Mouse (Mus musculus) small intestine, adult 2 months (tissue): ENCODE measurements at regions not wholly inside any gene's neighbourhood (a gene's known extent, or its start where the extent isn't known, plus 50 kb on each side); places are given as distances from the start of the nearest gene placed in this dataset.
"Not testable (repeated sequence)": the region's sequence is repeated elsewhere in the genome, so short reads cannot be mapped to it uniquely, and the experiment has no call there.

Experiments
- H3K27ac ChIP-seq: fragments of 200-500 bp; 2 replicates; pipeline ENCODE4 v1.5.1; 2012; ENCODE audit warnings: low read depth, low read length, control low read depth, inconsistent platforms; ENCODE audit not compliant: insufficient read depth
- H3K27me3 ChIP-seq: fragments of 200-500 bp; 2 replicates; pipeline ENCODE4 v1.6.1; 2012; ENCODE audit warnings: mild to moderate bottlenecking, moderate library complexity, low read length, inconsistent platforms; ENCODE audit not compliant: control insufficient read depth, insufficient read depth
- H3K36me3 ChIP-seq: fragments of 200-500 bp; 2 replicates; pipeline ENCODE4 v1.6.1; 2012; ENCODE audit warnings: mild to moderate bottlenecking, low read length, control low read depth, inconsistent platforms; ENCODE audit not compliant: control insufficient read depth, insufficient read depth
- H3K4me1 ChIP-seq: fragments of 200-500 bp; 2 replicates; pipeline ENCODE4 v1.6.1; 2012; ENCODE audit warnings: low read length, inconsistent platforms, mixed read lengths; ENCODE audit not compliant: control insufficient read depth, insufficient read depth, insufficient read length
- H3K4me3 ChIP-seq: fragments of 200-500 bp; 2 replicates; pipeline ENCODE4 v1.5.1; 2012; ENCODE audit warnings: low read depth, mild to moderate bottlenecking, control low read depth, inconsistent platforms, low read length, moderate library complexity
- CTCF ChIP-seq: fragments of 200-500 bp; IDR thresholded peaks from 2 replicates; pipeline ENCODE4 v1.5.1; 2012; ENCODE audit warnings: low read depth, mild to moderate bottlenecking, control low read depth, inconsistent platforms, low read length, moderate library complexity, mixed read lengths; ENCODE audit not compliant: insufficient replicate concordance, insufficient read length; ENCODE audit errors: extremely low read depth
- POLR2A ChIP-seq: fragments of 200-500 bp; IDR thresholded peaks from 2 replicates; pipeline ENCODE4 v1.6.1; 2012; ENCODE audit warnings: low read depth, mild to moderate bottlenecking, control low read depth, inconsistent platforms, low read length, moderate library complexity
- WGBS: fragments of 180-500 bp; shearing (Covaris S2); methylation state at CpG from one replicate; pipeline ENCODE4 v1.1.7; 2018; 5-methylcytosine and 5-hydroxymethylcytosine counted together

DNA sequence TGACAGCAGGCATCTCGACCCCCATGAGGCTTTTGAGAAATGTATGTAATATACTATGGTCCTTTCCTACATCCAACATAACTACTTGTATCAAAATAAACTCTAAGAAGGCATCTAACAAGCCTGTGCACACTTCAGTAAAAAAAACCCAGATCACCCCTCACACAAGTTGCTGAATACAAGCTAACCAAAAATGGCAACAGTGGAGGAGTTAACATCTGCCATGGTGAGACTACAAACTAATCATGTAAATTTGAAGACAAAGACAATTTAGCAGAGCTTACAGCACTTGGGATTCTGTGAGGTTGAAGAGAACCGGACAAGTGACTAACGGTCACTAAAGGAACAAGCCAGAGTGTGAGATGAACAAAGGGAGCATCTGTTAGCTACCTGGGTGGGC lies 380.6 kb upstream of the Ngly1 start:
- 71% methylated on average over 3 of the region's 3 CpGs for WGBS
- H3K36me3 ChIP-seq, result no peaks in the 10 kb centered on the region
- no peak overlapping the region for H3K4me3 ChIP-seq
- no peak for TF ChIP-seq CTCF
- no peak for TF ChIP-seq POLR2A
- H3K27ac ChIP-seq, result no peak overlapping the region
- H3K27me3 ChIP-seq, result no peaks in the 10 kb centered on the region
- no peaks in the 10 kb centered on the region for H3K4me1 ChIP-seq

DNA sequence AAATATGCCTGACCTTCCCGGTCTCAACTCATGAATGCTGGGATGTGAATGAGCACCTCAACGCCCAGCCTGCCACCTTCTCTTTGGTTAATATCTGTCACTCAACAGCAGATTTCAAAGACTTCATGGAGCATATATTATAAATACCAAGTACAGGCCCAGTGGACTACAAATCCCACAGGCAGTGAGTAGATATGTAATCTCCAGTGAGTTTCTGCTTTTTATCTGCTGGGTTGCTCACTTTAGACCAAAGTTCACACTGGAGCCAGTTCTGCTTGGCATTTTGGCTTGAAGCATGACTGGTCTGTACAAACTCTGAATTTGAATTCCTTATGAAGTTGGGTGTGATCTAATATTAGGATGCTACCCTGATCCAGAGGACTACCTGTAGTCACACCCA lies 377.1 kb upstream of the Ngly1 start:
- TF ChIP-seq CTCF, result no peak
- TF ChIP-seq POLR2A, result no peak
- Histone ChIP-seq H3K4me1 (no peaks in the 10 kb centered on the region), H3K27ac (no peak overlapping the region), H3K27me3 (no peaks in the 10 kb centered on the region), H3K36me3 (no peaks in the 10 kb centered on the region), H3K4me3 (no peak overlapping the region)
- WGBS, result 80% methylated on average over 2 of the region's 2 CpGs

DNA sequence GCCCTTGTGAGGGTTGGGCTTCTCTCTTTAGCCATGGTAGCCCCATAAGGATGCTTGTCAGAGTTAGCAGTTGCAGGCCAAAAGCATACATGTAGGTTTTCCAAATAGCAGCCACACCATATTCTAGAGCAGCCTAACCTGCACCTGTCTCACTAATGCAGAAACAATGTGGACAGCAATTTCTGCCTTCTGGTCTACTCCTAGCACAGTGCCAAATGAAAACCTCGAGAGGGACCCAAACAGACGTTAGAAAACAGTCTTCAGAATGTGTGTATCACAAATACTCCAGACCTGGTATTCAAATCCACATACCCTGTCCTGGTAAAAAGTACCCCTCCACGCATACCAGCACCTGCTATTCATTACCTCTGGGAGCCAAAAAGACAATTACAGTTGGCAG lies 368.9 kb upstream of the Ngly1 start:
- H3K27me3 ChIP-seq, result no peaks in the 10 kb centered on the region
- 76% methylated on average over 3 of the region's 3 CpGs for WGBS
- no peaks in the 10 kb centered on the region for H3K36me3 ChIP-seq
- no peak overlapping the region for H3K27ac ChIP-seq
- no peak overlapping the region for H3K4me3 ChIP-seq
- TF ChIP-seq POLR2A (no peak), CTCF (no peak)
- no peaks in the 10 kb centered on the region for H3K4me1 ChIP-seq

DNA sequence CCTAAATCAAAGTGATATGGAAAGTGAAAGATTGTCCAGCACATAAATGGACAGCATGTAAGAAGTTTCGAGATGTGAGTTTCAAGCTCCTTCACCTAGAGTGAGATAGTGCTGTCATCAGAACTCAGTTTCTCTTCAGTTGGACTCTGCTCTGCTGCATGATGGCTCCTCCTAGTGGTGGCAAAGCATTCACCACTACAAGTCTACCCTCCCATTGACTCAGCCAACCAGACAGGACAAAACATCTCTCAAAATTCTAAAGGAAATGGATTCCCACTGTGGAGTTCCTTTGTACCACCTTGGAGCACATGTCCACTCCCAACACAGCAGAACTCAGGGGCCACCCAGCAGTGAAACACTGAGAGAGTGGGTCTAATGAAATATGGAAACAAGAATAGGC lies 367.8 kb upstream of the Ngly1 start:
- Histone ChIP-seq H3K4me1 (no peaks in the 10 kb centered on the region), H3K27ac (no peak overlapping the region), H3K27me3 (no peaks in the 10 kb centered on the region), H3K36me3 (no peaks in the 10 kb centered on the region), H3K4me3 (no peak overlapping the region)
- TF ChIP-seq POLR2A (no peak), CTCF (no peak)
- WGBS, result 38% methylated on average over 1 of the region's 1 CpGs

DNA sequence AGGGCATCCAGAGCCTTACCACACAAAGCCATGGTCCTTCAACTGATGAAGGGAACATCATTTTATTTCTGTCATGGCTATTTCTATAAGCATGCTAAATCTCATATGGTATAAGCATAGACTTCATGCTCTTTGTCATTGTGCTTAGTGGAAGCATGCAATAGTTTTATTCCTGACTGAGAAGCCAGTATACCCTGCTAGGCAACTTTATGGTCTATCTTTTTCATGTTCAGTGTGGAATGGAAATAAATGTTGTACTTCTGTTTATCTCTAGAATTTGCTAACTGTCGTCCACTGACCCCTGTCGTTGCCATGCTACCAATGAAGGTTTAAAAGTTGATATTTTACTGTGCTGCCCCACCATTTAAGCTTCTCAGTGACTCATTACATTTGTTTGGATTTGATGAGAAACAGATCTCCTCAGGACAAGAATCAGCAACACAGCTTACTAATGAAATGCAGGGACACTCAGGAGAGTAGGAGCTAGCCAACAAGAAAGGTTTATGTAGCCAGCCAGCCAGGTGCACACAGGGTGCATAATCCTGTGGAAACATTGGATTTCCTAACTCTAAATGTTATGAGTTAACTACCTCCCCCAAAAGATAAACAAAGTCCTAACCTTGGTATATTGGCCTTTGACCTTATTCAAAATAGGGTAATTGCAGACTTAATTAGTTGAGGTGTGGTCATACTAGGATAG lies 364.3 kb upstream of the Ngly1 start:
- Histone ChIP-seq H3K27ac (no peak overlapping the region), H3K27me3 (no peaks in the 10 kb centered on the region), H3K36me3 (no peaks in the 10 kb centered on the region), H3K4me3 (no peak overlapping the region), H3K4me1 (no peaks in the 10 kb centered on the region)
- 30% methylated on average over 2 of the region's 2 CpGs for WGBS
- TF ChIP-seq POLR2A, result no peak
- no peak for TF ChIP-seq CTCF

DNA sequence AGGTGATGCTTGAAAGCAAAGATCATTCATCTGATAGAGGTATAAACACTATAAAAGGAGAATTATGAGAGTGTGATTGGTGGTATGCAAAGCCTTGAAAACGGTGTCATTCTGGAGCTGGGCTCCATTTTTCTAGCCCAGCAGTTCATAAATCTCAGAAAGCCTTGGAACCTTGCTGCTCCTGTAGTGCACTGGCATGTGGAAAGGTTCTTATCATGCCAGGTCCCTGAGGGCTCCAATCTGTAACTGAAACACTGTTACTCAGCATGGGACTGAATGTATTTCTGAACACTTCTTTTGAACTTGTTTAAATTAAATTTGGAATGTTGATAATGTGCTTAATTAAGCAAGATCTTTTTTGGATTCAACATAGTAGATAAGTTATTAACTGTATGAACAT lies 352.0 kb upstream of the Ngly1 start:
- no peak for TF ChIP-seq CTCF
- no peak for TF ChIP-seq POLR2A
- H3K4me1 ChIP-seq, result no peaks in the 10 kb centered on the region
- no peaks in the 10 kb centered on the region for H3K27me3 ChIP-seq
- H3K4me3 ChIP-seq, result no peak overlapping the region
- WGBS, result 58% methylated on average over 1 of the region's 1 CpGs
- H3K27ac ChIP-seq, result no peak overlapping the region
- H3K36me3 ChIP-seq, result no peaks in the 10 kb centered on the region

DNA sequence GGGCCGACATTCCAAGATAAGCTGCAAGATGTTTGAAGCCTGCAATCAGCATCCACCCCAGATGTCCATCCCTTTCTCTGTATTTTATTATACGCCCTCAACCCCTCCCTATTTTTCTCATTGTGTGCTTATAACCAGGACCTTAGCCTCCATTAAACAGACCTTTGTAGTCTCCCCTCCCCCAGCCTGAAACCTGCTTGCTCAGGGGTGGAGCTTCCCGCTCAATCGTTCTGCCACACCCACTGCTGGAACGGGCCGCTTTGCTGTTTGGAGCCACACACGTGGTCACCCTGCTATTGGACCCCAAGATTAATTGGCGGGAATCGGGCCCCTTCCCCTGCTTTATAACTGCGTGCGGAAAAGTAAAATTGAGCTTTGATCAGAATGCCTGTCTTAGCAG lies 342.7 kb upstream of the Ngly1 start:
- not testable (repeated sequence) for H3K27ac ChIP-seq, H3K4me1 ChIP-seq, H3K36me3 ChIP-seq, H3K4me3 ChIP-seq, H3K27me3 ChIP-seq
- WGBS, result 31% methylated on average over 11 of the region's 11 CpGs

DNA sequence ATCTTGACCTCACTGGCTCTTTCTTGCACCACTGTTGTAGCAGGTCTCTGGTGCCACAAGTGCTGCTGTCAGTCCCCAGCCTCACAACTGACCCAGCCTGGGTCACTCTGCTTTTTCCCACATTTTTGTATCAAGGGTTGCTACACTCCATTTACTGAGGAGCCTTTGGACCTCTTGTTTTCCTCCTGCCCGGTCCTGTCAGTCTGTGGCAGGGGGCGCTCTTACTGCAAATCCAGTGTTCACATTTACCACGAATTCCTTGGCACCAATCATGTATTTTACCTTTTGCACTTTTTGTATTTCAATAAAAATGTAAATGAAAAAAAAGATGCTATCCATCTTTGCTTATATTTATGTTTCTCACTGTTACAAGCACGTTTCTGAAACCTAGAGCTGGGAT lies 335.9 kb upstream of the Ngly1 start:
- H3K4me3 ChIP-seq, H3K36me3 ChIP-seq: not testable (repeated sequence)

More for the DNA sequence above, 335.9 kb upstream of the Ngly1 start:
- H3K4me1 ChIP-seq, H3K27ac ChIP-seq, H3K27me3 ChIP-seq: not testable (repeated sequence)
- WGBS, result 63% methylated on average over 4 of the region's 4 CpGs
